Mouse (Mus musculus) midbrain, embryonic 11.5 days (tissue): ENCODE measurements at regions not wholly inside any gene's neighbourhood (a gene's known extent, or its start where the extent isn't known, plus 50 kb on each side); places are given as distances from the start of the nearest gene placed in this dataset.

Experiments used
- ATAC-seq: fragments of 200-750 bp; cut with Nextera tagmentation; 2 replicates; pipeline ENCODE4 v1.8.0; 2017; ENCODE audit warnings: moderate TSS enrichment, moderate library complexity; ENCODE audit not compliant: low FRiP score
- DNase-seq: peaks from one replicate; pipeline ENCODE4 v3.0.0; 2015; ENCODE audit warnings: low spot score; ENCODE audit errors: missing footprints
- H3K27ac ChIP-seq: fragments of 300-500 bp; sonication (generic); 2 replicates; pipeline ENCODE4 v1.5.1; 2014; ENCODE audit warnings: low read depth, low read length
- H3K27me3 ChIP-seq: fragments of 300-500 bp; sonication (generic); 2 replicates; pipeline ENCODE4 v1.6.1; 2014; ENCODE audit warnings: mild to moderate bottlenecking, low read length, moderate library complexity, mixed read lengths; ENCODE audit not compliant: control insufficient read depth, insufficient read depth
- H3K36me3 ChIP-seq: fragments of 300-500 bp; sonication (generic); 2 replicates; pipeline ENCODE4 v1.6.1; 2014; ENCODE audit warnings: mild to moderate bottlenecking, low read length, moderate library complexity, mixed read lengths; ENCODE audit not compliant: control insufficient read depth, insufficient read depth
- H3K4me1 ChIP-seq: fragments of 300-500 bp; sonication (generic); 2 replicates; pipeline ENCODE4 v1.6.1; 2014; ENCODE audit warnings: low read length; ENCODE audit not compliant: control insufficient read depth, insufficient read depth
- H3K4me2 ChIP-seq: fragments of 300-500 bp; sonication (generic); 2 replicates; pipeline ENCODE4 v1.6.1; 2014; ENCODE audit warnings: mild to moderate bottlenecking, moderate library complexity
- H3K4me3 ChIP-seq: fragments of 300-500 bp; sonication (generic); 2 replicates; pipeline ENCODE4 v1.5.1; 2014; ENCODE audit warnings: low read depth, low read length
- H3K9ac ChIP-seq: fragments of 300-500 bp; sonication (generic); 2 replicates; pipeline ENCODE4 v1.6.1; 2014; ENCODE audit warnings: low read length
- H3K9me3 ChIP-seq: fragments of 300-500 bp; sonication (generic); 2 replicates; pipeline ENCODE4 v1.6.1; 2016; ENCODE audit warnings: low read length; ENCODE audit not compliant: control insufficient read depth
- WGBS: fragments of 180-500 bp; shearing (Covaris S2); extraction: QIAGEN DNeasy Blood & Tissue Kit; methylation state at CpG from one replicate; pipeline ENCODE4 v1.1.7; 2014; 5-methylcytosine and 5-hydroxymethylcytosine counted together

DNA sequence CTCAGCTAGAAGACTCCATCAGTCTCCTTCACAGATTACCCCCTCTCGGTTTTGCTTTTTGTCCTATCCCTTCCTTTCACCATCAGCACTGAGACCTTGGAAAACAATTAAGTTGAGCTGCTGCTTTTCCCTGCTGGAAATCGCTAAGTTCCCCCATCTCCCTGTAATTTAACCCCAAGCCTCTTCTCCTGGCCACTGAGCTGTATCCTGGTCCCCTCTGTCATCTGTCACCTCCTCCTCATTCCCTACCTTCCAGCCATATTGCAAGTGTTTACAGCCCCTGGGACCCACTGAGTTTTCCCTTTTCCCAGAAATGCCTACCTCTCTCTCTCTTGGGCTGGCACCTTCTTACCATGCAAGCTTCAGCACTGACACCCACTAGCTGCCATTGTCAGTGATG is 140.3 kb downstream of the Ttc8 start:
- ATAC-seq (no peak), DNase-seq (no peak)
- H3K9ac ChIP-seq: no peak overlapping the region
- H3K36me3 ChIP-seq: no peaks in the 10 kb centered on the region
- H3K4me2 ChIP-seq: no peak overlapping the region
- H3K4me1 ChIP-seq: no peaks in the 10 kb centered on the region
- H3K27me3 ChIP-seq: no peaks in the 10 kb centered on the region
- H3K27ac ChIP-seq: no peak overlapping the region
- no peak overlapping the region for H3K4me3 ChIP-seq
- WGBS: 45% methylated on average over 2 of the region's 2 CpGs
- H3K9me3 ChIP-seq: no peaks in the 10 kb centered on the region

- Histone ChIP-seq H3K9me3 (no peaks in the 10 kb centered on the region), H3K4me2 (no peak overlapping the region), H3K4me3 (no peak overlapping the region), H3K27ac (no peak overlapping the region), H3K9ac (no peak overlapping the region), H3K27me3 (no peaks in the 10 kb centered on the region), H3K36me3 (no peaks in the 10 kb centered on the region), H3K4me1 (no peaks in the 10 kb centered on the region)
- no peak for ATAC-seq
- 90% methylated on average over 3 of the region's 3 CpGs for WGBS
- no peak for DNase-seq
These were observed 143.1 kb downstream of the Ttc8 start for GRCm38 (mm10) chr12:99063441-99063840.

DNA sequence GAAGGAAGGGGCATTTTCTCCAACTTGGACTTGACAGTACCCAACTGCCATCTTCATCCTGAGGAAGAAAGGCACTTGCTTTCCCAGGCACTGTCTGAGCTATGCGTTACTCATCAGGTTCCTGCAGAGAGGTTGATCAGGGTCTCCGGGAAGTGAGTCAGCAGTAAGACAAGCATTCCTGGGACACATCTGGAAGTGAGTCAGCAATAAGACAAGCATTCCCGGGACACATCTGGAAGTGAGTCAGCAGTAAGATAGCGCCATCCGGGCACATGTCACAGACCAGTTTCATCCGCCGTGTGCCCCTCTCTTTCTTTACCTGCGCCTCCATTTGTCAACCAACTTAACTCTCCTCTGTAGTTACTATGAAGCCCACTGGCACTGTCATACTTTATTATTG is 143.5 kb downstream of the Ttc8 start:
- H3K36me3 ChIP-seq: no peaks in the 10 kb centered on the region
- H3K9ac ChIP-seq: no peak overlapping the region
- H3K4me1 ChIP-seq: no peaks in the 10 kb centered on the region
- H3K27me3 ChIP-seq: no peaks in the 10 kb centered on the region
- no peak overlapping the region for H3K27ac ChIP-seq
- DNase-seq: no peak
- no peaks in the 10 kb centered on the region for H3K9me3 ChIP-seq
- no peak overlapping the region for H3K4me2 ChIP-seq
- 89% methylated on average over 8 of the region's 8 CpGs for WGBS
- no peak overlapping the region for H3K4me3 ChIP-seq
- ATAC-seq: no peak

DNA sequence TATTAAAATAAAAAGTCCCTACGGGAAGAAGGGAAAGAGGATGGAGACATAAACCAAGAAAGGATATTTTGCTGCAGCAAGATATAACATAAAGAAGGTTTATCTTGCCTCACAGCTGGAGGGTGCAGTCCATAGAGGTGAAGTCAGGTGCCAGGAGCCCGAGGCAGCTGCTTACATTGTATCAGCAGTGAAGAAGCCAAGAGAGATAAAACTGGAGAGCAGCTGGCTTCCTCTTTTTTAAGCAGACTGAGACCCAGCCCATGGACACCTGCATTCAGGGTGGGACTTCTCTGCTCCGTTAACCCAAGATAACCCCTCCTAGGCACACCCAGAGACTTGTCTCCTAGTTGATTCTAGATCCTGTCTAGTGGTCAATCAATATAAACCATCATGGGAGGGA is 147.6 kb downstream of the Ttc8 start:
- Histone ChIP-seq H3K27ac (no peak overlapping the region), H3K4me2 (no peak overlapping the region), H3K9ac (no peak overlapping the region), H3K4me3 (no peak overlapping the region), H3K9me3 (no peaks in the 10 kb centered on the region), H3K4me1 (no peaks in the 10 kb centered on the region), H3K27me3 (no peaks in the 10 kb centered on the region), H3K36me3 (no peaks in the 10 kb centered on the region)
- no peak for DNase-seq
- ATAC-seq: no peak
- WGBS: 80% methylated on average over 3 of the region's 3 CpGs

DNA sequence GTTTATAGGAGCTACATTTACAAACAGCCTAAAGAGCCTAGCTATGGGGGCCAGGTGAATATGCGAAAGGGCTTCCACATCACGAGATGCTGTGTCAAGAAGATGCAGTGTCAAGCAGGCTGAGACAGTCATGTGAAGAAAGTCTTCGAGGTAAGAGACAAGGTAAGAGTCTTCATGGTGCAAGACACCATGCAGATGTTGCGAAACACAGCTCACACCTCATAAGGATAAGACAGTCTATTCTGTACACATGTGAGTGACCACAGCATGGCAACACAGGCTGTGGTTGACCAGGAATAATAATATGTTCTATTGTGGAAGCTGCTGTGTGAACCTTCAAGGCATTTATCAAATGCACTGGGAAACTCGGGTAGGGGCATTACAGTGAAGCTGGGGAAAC is 153.4 kb downstream of the Ttc8 start:
- WGBS: 91% methylated on average over 5 of the region's 5 CpGs

GRCm38 (mm10) chr12:99077366-99077765 is 157.0 kb downstream of the Ttc8 start:
- 77% methylated on average over 3 of the region's 3 CpGs for WGBS
- H3K9ac ChIP-seq: no peak overlapping the region
- H3K4me3 ChIP-seq: no peak overlapping the region
- no peak for DNase-seq
- no peaks in the 10 kb centered on the region for H3K27me3 ChIP-seq
- no peak overlapping the region for H3K27ac ChIP-seq
- no peaks in the 10 kb centered on the region for H3K4me1 ChIP-seq
- no peaks in the 10 kb centered on the region for H3K9me3 ChIP-seq
- no peak overlapping the region for H3K4me2 ChIP-seq
- ATAC-seq: no peak
- no peaks in the 10 kb centered on the region for H3K36me3 ChIP-seq

More for the DNA sequence above, 153.4 kb downstream of the Ttc8 start:
- no peaks in the 10 kb centered on the region for H3K4me1 ChIP-seq
- H3K27me3 ChIP-seq: no peaks in the 10 kb centered on the region
- H3K36me3 ChIP-seq: no peaks in the 10 kb centered on the region
- no peak overlapping the region for H3K4me2 ChIP-seq
- no peak for DNase-seq
- no peak for ATAC-seq
- H3K9ac ChIP-seq: no peak overlapping the region
- no peak overlapping the region for H3K4me3 ChIP-seq
- no peaks in the 10 kb centered on the region for H3K9me3 ChIP-seq
- no peak overlapping the region for H3K27ac ChIP-seq

DNA sequence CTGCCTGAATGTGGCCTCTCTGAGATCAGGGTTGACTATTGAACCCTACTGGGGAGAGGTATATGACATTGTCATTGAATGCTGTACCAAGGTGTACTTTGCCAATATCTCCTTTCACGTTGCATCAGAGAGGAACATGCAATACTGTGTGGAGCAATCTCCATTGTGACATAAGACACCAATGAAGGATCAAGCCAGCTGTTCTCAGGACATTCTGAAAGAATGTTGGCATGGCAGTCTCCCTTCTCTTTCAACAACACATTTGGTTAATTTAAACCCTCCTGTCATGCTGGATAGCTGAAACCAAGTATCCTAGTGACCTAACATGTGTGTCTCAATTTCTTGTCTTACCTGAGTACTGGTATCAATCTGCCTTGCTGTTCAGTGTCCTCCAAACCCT is 159.5 kb downstream of the Ttc8 start:
- H3K27me3 ChIP-seq: no peaks in the 10 kb centered on the region
- H3K9me3 ChIP-seq: no peaks in the 10 kb centered on the region
- no peak for DNase-seq
- 92% methylated on average over 1 of the region's 1 CpGs for WGBS
- H3K4me2 ChIP-seq: no peak overlapping the region
- H3K4me1 ChIP-seq: peaks cover 4% of the 10 kb centered on the region; the same call in 1 of the 2 replicates
- H3K9ac ChIP-seq: no peak overlapping the region
- no peak overlapping the region for H3K4me3 ChIP-seq
- no peaks in the 10 kb centered on the region for H3K36me3 ChIP-seq
- no peak for ATAC-seq
- no peak overlapping the region for H3K27ac ChIP-seq

DNA sequence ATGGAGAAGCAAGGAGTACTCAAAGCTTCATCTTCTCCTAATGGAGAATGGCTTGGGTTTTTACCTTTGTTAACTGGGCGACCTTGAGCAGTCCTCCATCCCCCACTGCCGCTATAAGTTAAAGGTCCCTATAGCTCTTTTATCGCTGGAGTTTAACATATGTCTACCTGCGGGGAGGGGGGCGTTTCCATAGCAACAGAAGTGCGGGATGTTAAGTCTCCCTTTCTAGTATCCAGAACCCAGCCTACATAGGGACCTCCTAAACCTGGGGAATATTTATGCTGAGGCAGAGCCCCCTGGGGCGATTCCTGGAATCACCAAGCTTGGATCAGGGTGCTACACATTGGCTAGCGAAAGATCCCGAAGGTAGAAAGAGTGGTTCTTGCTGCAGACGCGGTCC is 163.2 kb downstream of the Ttc8 start:
- Histone ChIP-seq H3K9ac (no peak overlapping the region), H3K27ac (no peak overlapping the region), H3K4me1 (peaks cover 17% of the 10 kb centered on the region), H3K4me2 (no peak overlapping the region), H3K9me3 (no peaks in the 10 kb centered on the region), H3K27me3 (no peaks in the 10 kb centered on the region), H3K4me3 (no peak overlapping the region), H3K36me3 (no peaks in the 10 kb centered on the region)
- 41% methylated on average over 11 of the region's 11 CpGs for WGBS
- peak; percentile 25 for ATAC-seq
- DNase-seq: no peak

DNA sequence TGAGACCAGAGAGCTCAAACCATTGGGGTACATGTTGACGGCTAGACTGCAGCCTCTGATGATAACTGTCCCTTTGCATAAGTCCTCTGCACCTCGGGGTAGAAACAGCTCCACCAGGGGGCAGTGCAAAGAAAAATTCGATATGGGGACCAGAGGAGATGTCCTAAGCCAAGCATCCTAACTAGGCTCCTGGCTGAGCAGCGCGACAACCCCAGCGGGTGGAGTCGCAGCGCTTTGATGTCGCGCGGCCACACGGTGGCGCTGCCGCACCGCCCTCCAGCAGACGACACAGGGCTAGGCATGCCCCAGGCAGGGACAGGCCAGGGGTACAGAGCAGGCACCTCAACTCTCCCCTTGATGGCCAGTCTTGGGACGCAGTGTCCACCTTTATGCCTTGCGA is 163.8 kb downstream of the Ttc8 start:
- Histone ChIP-seq H3K4me3 (no peak overlapping the region), H3K27me3 (no peaks in the 10 kb centered on the region), H3K27ac (no peak overlapping the region), H3K4me2 (no peak overlapping the region), H3K9me3 (no peaks in the 10 kb centered on the region), H3K4me1 (peaks cover 17% of the 10 kb centered on the region), H3K36me3 (no peaks in the 10 kb centered on the region), H3K9ac (no peak overlapping the region; the same call in 1 of the 2 replicates)
- DNase-seq (peak; percentile 100), ATAC-seq (peak; percentile 95)
- 2% methylated on average over 18 of the region's 18 CpGs for WGBS

GRCm38 (mm10) chr12:99087286-99087685 is 166.9 kb downstream of the Ttc8 start:
- Histone ChIP-seq H3K9me3 (no peaks in the 10 kb centered on the region), H3K36me3 (no peaks in the 10 kb centered on the region), H3K4me1 (peaks cover 17% of the 10 kb centered on the region), H3K4me2 (no peak overlapping the region; the same call in 1 of the 2 replicates), H3K27me3 (no peaks in the 10 kb centered on the region), H3K4me3 (no peak overlapping the region), H3K27ac (peak overlapping the region; percentile 2; the same call in 1 of the 2 replicates), H3K9ac (no peak overlapping the region)
- ATAC-seq (peak; percentile 49), DNase-seq (peak; percentile 88)
- WGBS: 25% methylated on average over 8 of the region's 8 CpGs
